Mouse (Mus musculus): ENCODE data around the gene Cox16. TPM values are rescaled to one million over a fixed set of nuclear protein-coding genes. Genes with fewer than 3 reads are reported as not detected.
"Not testable (repeated sequence)": the region's sequence is repeated elsewhere in the genome, so short reads cannot be mapped to it uniquely, and the experiment has no call there.

Cox16 gene
- total RNA-seq (2022) = 10 to 100 TPM; 37.6 to 46.5 (median 40.4) TPM

DNA sequence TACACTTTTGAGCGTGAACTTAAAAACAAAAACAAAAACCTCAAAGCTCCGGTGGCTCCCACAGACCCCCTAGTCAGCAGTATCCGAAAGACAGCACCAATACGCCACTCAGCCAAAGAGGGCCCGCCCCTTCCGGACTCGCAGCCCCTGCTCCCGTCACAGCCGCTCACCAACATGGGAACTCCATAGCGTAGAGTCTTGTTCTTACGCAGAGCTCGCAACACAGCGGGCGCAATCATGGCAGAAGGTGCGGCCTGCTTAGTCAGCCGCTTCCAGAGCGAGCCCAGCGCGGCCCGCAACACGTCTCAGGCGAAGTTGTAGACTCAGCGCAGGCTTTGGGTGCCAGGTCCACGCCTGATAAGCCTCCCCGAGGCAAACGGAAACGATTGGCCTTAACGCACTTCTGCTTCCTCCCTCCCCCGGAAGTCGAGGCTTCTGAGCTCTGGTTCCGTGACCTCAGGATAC lies at the start of gene Cox16:
Cox16 (minus strand) TSS at position 401 of the 465 bp plus-strand sequence.
- DNase-seq (ENCODE audit: low spot score in 2 of 2) = peak; percentile 86 to 87

DNA sequence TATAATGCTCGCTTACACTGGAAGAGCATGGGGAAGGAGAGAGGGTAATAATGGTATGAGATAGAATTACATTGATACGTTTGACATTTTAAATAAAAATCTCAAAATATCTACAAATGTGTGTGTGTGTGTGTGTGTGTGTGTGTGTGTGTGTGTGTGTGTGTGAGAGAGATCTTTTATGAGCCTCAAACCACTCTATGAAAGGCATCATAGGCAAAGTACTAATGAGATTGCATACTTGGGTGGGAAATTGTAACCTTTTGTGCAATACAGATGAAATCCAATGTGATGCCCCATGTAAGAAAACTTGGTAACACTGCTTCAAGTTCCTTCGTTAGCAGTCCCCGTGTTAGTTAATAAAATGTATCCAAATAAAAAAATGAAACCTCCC lies 48.1 kb upstream of the Cox16 start:
- no peak for DNase-seq (ENCODE audit: low spot score in 2 of 2)

DNA sequence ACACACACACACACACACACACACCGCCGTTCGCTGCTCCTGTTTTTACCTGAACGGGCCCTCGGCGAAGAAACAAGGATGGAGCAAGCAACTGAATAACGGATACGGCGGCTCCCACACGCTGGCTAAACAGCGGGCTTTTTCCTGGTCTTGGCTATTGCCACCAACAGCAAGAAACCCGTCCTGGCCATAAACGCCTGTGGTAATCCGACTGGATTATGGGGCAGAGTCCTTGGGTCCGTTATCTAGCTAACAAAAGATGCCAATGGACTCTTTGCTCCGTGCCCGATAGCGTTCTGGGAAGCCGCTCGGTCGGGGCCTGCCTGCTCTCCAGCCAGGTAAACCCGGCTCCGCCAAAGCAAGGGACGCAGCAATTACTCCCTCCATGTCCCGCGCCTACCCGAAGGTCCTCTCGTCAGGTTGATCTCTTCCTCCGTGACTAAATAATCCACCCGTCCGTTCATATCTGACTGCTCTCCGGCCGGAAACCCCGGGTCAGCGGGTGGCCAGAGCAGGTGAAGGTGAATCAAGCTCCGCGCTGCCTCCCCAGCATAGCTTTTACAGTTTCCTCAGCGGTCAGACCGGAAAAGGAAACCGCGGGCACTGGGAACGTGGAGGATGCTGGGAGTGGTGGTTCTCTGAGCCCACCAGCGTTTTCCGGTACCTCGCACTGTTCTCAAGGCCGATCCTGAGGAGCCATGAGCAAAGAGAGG lies 47.5 kb upstream of the Cox16 start, which contains the start of the genes Gm20498 and Synj2bp:
Gm20498 (minus strand) TSS at position 590 of the 713 bp plus-strand sequence.
Synj2bp (minus strand) TSS at position 596 of the 713 bp plus-strand sequence.
- DNase-seq (ENCODE audit: low spot score in 2 of 2) = peak; percentile 82 to 84

DNA sequence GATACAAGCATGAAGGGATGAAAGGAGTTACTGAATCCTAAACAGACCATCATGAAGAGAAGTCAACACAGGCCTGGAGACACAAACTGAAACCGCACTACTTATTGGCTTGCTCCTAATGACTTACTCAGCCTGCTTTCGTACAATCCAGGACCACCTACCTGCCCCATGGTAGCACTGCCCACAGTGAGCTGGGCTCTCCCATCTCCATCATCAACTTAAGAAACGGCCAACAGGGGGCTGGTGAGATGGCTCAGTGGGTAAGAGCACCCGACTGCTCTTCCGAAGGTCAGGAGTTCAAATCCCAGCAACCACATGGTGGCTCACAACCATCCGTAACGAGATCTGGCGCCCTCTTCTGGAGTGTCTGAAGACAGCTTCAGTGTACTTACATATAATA lies 45.7 kb upstream of the Cox16 start:
- not testable (repeated sequence) for DNase-seq (ENCODE audit: low spot score in 2 of 2)

DNA sequence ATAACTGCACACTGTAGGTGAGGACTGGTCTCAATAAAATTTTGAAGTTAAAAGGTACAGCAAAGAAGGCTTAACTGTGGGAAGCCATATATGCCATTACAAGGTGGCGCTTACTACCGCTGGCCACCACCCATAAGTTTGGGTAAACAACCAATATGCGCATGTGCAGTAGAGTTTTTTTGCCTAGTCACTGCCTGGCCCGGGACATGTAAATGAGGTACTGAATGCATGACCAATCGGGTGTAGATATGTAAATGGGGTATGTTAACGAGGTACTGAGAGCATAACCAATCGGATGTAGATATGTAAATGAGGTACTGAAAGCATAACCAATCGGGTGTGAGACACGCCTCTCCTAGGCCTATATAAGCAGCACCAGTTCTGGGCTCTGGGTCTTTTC lies 12.0 kb upstream of the Cox16 start:
- DNase-seq (ENCODE audit: low spot score in 2 of 2) = not testable (repeated sequence)

DNA sequence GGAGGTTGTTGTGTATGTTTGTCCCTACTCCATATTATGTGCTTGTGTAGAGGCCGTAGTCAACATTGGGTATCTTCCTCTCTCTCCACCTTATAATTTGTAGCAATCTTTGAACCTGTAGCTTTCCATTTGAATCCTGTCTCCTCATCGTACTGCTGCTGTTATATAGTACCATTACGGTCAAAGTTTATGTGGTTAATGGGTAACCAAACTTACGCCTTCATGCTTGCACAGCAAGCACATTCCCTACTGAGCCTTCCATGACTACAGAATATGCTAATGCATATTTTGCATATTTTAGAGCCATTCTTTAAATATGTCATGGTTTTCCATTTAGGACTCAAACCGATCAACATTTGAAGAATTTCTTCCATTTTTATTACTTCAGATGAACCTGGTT lies 5.6 kb upstream of the Cox16 start:
- no peak for DNase-seq (ENCODE audit: low spot score in 2 of 2)

DNA sequence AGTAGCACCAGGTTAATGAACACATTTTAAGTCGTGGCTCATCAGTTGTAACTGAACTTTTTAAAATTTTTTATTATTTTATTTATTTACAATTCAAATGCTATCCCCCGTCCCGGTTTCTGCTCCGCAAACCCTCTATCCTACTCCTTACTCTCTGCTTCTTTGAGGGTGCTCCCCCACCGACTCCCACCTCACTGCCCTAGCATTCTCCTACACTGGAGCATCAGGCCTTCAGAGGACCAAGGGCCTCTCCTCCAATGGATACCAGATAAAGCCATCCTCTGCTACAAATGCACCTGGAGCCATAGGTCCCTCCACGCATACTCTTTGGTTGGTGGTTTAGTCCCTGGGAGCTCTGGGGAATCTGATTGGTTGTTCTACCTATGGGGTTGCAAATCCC lies 384 bp upstream of the Cox16 start:
- DNase-seq (ENCODE audit: low spot score in 2 of 2) = no peak

DNA sequence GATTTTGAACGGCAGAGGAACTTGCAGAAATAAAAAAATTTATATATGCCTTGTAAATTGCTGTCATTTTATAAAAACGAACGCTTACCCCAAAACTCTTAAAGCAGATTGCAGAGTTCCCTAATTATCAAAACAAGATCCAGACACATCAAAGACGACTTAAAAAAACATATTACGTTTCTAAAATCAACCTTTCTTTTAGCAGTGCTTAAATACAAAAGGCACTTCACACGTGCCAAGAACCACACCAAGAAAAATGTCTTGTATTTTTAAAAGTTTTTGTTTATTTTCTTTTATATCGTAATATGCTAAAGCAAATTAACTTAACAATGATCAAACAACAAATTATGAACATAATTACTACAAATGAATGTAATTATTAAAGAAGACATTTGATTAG lies 715 bp downstream of the Cox16 start:
- DNase-seq (ENCODE audit: low spot score in 2 of 2) = no peak

DNA sequence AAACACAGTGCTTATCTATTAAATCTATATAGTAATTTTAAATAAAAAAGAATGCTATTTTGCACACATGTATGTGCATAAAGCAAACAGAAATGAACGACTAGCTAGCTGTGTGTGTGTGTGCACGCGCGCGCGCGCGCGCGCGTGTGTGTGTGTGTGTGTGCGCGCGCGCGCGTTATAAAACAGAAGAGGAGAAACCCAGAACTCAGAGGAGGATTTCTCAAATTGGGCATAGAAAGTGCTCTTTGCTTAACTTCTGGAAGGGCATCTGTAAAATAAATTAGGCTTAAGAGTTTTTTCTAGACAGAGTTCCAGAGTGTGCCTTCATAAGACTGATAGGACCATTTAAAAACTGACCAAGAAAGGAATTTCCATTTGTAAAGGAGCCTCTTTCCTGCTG lies 1.3 kb downstream of the Cox16 start:
- no peak for DNase-seq (ENCODE audit: low spot score in 2 of 2)

- DNase-seq (ENCODE audit: low spot score in 2 of 2) = not testable (repeated sequence)
These were observed 25.9 kb downstream of the Cox16 start for GRCm38 (mm10) chr12:81459051-81459450.

- DNase-seq (ENCODE audit: low spot score in 2 of 2) = not testable (repeated sequence)
These were observed 45.9 kb downstream of the Cox16 start for GRCm38 (mm10) chr12:81438985-81439384.

DNA sequence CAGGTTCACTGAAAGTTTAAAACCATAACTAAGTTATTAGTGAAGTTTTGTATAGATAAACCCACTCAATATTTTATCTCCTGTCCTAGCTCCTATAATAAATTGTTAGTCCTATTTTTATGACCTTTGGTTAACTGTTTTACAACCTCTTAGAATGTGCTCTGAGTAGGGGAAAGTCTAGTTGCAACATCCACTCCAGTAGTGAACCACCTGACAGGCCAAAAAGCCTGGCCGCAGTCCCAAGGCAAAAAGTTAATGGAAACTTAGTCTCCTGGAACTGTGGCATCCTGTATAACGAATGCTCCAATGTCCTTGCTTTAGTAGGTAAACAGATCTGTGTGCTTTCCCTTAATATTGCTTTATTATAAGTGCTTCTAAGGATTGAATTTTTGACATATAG lies 50.1 kb downstream of the Cox16 start:
- DNase-seq (ENCODE audit: low spot score in 2 of 2) = not testable (repeated sequence)

- no peak for DNase-seq (ENCODE audit: low spot score in 2 of 2)
These were observed 63.1 kb downstream of the Cox16 start, which contains the start of gene Adam4 for GRCm38 (mm10) chr12:81421846-81422245. TSS of gene Adam4 (minus strand) at chr12:81421946.

DNA sequence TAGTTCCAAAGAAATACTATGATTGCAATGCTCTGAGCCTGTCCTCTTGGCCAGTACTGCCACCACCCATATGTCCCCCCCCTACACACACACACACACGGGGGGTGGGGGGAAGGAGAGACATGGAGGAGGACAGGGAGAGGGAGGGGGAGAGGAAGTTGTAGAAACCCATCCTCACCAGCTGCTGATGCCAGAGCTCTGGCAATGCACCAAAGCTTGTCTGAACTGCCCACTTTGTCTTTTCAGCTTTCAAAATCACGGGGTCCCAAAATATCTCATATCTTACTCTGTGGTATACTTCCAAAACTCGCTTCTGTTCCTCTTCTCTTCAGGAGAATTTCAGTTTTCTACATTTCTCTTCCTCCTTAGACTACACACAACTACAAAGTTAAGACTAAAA lies 71.7 kb downstream of the Cox16 start:
- no peak for DNase-seq (ENCODE audit: low spot score in 2 of 2)

GRCm38 (mm10) chr12:81408966-81409365 lies 76.0 kb downstream of the Cox16 start:
- DNase-seq (ENCODE audit: low spot score in 2 of 2) = no peak

DNA sequence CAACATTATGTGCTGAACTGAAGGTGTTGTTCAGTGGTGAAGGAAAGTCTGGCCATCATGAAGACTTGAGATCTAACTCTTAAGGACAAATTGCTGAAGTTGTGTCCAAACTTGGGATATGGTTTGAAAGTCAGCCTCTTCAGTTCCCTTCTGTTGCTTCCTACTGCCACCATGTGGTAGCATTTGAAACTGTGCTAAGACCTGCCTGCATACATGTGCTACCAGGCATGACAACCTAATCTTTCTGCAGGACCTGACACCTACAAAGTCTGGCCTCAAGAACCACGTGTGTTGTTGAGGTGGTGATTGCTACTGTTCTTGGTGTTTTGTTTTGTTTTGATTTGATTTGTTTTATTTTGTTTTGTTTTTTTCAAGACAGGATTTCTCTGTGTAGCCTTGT lies 82.7 kb downstream of the Cox16 start:
- peak; percentile 38 to 72 for DNase-seq (ENCODE audit: low spot score in 2 of 2)

DNA sequence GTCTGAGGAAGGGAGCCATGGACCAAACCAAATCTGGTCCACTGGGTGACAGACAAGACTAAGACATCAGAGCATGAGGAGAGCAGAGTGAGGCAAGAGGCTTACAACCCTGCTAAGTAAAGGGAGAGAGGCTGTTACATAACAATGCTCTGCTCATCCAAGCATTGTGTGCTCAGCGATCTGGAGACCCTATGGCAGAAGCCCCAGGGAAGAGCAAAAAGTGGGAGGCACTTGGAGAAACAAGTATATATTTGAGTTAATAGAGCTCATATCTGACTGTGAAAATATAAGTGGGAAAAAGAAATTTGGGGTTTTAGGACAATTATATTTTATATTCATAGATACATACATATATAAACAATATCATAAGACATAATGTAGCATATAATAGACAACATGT lies 105.6 kb downstream of the Cox16 start, which contains the start of gene Gm4787:
Gm4787 (minus strand) TSS at position 101 of the 400 bp plus-strand sequence.
- DNase-seq (ENCODE audit: low spot score in 2 of 2) = not testable (repeated sequence)

GRCm38 (mm10) chr12:81333841-81334240 lies 151.1 kb downstream of the Cox16 start:
- no peak for DNase-seq (ENCODE audit: low spot score in 2 of 2)

DNA sequence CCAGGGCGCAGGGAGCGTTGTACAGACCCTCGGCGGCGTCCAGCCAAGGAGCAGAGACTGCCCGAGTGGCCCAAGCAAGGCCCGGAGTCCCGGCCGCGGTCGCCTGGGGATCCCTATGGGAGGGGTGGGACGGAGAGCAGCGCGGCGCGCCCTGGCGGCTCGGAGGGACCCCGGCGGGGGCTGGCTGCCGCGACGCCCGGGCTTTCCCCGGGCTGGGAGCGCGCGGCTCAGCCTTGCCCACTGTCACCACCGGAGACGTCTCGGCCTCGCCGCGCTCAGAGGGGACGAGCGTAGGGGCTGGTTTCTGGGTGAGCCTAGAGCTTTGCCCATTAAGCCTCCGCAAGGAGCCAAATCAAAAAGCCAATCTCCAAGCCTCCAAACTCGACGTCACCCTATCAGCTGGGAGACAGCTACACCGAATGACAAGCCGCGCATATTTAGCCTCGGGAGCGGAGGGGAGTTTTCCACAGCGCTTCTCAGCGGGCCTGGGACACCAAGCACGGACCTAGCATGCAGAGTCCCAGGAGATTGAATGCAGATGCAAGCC lies 152.0 kb downstream of the Cox16 start, which contains the start of gene Slc8a3:
Slc8a3 (minus strand) TSS at position 306 of the 547 bp plus-strand sequence.
- peak; percentile 58 to 62 for DNase-seq (ENCODE audit: low spot score in 2 of 2)

DNA sequence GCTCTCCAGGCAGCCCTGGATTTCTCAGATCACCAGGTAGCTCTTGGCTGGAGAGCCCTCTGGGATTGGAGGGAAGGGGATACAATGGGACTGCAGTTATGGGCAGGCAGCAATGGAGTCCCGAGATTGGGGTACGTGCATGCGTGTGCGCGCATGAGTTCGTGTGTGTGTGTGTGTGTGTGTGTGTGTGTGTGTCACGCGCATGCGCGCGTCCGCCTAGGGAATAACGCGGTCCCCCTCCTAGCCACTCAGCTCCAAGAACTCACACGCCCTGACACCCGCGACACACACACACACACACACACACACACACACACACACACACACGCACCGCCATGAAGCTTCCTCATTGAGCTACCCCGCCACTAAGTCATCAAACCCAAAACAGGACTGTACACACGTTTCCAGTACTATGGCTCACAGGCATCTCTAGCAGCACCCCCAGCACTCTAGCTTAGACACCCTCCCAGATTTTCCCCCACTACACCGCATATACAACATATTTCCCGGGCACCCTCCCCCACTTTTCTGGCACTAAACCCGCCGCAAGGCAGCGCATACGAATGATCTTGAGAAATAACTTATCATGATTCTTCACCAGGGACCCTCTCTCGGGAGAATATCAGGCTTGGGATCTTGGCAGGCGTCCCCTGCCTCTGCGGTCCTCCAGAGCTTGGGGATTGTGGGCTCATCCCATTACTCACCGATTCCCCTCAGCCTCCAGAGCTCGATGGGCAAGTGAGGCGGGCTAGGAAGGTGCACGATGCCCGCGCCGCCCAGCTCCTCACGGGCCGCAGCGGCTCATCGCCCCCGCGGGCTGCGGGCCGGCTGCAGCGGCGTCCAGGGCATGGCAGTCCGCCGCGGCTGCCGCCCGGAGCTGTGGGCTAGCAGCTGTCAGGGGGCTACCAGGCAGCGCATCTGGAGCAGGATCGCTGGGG lies 152.7 kb downstream of the Cox16 start:
- peak; percentile 42 to 63 for DNase-seq (ENCODE audit: low spot score in 2 of 2)

DNA sequence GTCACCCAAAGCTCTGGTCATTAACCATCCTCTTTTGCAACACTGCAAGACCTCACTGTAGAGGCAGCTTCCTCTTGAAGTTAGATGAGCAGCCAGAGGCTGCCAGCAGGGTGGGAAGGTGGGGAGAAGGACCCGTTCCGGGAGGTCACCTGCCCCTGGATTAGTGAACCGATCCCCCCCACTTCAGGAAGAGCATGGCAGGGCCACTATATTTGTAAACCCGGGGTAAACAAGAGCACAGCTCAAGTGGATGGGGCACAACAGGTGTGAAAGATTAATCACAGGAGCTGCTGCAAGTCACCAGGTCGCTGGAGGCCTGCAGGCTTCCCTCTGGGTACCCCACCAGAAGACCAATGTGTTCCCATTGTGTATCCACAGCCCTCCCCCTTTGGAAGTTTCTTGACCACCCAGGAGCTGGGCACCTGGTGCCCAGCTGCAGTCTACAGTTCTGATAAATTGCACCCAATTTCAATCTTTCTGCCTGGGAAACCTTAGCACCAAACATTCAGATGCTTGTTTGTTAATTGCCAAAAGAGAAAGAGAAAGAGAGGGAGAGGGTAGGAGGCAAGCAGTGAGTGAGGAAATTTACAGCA lies 153.8 kb downstream of the Cox16 start:
- no peak for DNase-seq (ENCODE audit: low spot score in 2 of 2)

Data from layer of hippocampus, adult 8-10 months (tissue).